Mouse (Mus musculus): ENCODE results near the gene Pdyn. TPM values are rescaled to one million over a fixed set of nuclear protein-coding genes. Genes with fewer than 3 reads are reported as not detected.
A peak's percentile ranks its signal among the peaks of the same experiment; 100 is the strongest.

Pdyn gene
- 10 to 100 TPM; 11.9 to 18.7 TPM for total RNA-seq (2021)
- long read RNA-seq, transcript Pdyn-201 (4 exons, 2,386 nt) = major isoform, 17 of 20 reads
- long read RNA-seq, partial matches to known transcripts = 1 of 20 reads
- long read RNA-seq, other reads (novel, unspliced or antisense) = 2 of 20 reads

GRCm38 (mm10) chr2:129699484-129700158 is at the start of gene Pdyn:
Gene Pdyn, minus strand, starts transcription at chr2:129699844.
- DNase-seq (ENCODE audit: low spot score in 2 of 2) = peak in 1 of 2 experiments; percentile 35

- DNase-seq (ENCODE audit: low spot score in 2 of 2) = no peak
Measured at GRCm38 (mm10) chr2:129742016-129742415, 42.4 kb upstream of the Pdyn start.

GRCm38 (mm10) chr2:129740515-129740914 is 40.9 kb upstream of the Pdyn start:
- peak; percentile 60 to 69 for DNase-seq (ENCODE audit: low spot score in 2 of 2)

- DNase-seq (ENCODE audit: low spot score in 2 of 2) = no peak
Measured at GRCm38 (mm10) chr2:129734031-129734430, 34.4 kb upstream of the Pdyn start.

- DNase-seq (ENCODE audit: low spot score in 2 of 2) = peak in 1 of 2 experiments; percentile 23
Measured at GRCm38 (mm10) chr2:129729681-129730080, 30.0 kb upstream of the Pdyn start.

- peak in 1 of 2 experiments; percentile 23 for DNase-seq (ENCODE audit: low spot score in 2 of 2)
Measured at GRCm38 (mm10) chr2:129715671-129716070, 16.0 kb upstream of the Pdyn start.

GRCm38 (mm10) chr2:129713026-129713544 is 13.4 kb upstream of the Pdyn start:
- DNase-seq (ENCODE audit: low spot score in 2 of 2) = no peak

GRCm38 (mm10) chr2:129696059-129696458 is 3.6 kb downstream of the Pdyn start:
- DNase-seq (ENCODE audit: low spot score in 2 of 2) = peak in 1 of 2 experiments; percentile 50

- no peak for DNase-seq (ENCODE audit: low spot score in 2 of 2)
Measured at GRCm38 (mm10) chr2:129694303-129694702, 5.3 kb downstream of the Pdyn start.

- no peak for DNase-seq (ENCODE audit: low spot score in 2 of 2)
Measured at GRCm38 (mm10) chr2:129692694-129693093, 7.0 kb downstream of the Pdyn start.

GRCm38 (mm10) chr2:129689694-129690093 is 9.9 kb downstream of the Pdyn start:
- no peak for DNase-seq (ENCODE audit: low spot score in 2 of 2)

- peak in 1 of 2 experiments; percentile 9 for DNase-seq (ENCODE audit: low spot score in 2 of 2)
Measured at GRCm38 (mm10) chr2:129688036-129688625, 11.5 kb downstream of the Pdyn start.

- DNase-seq (ENCODE audit: low spot score in 2 of 2) = peak; percentile 47 to 67
Measured at GRCm38 (mm10) chr2:129686908-129687307, 12.7 kb downstream of the Pdyn start.

GRCm38 (mm10) chr2:129684014-129684413 is 15.6 kb downstream of the Pdyn start:
- DNase-seq (ENCODE audit: low spot score in 2 of 2) = no peak

GRCm38 (mm10) chr2:129680236-129680635 is 19.4 kb downstream of the Pdyn start:
- no peak for DNase-seq (ENCODE audit: low spot score in 2 of 2)

GRCm38 (mm10) chr2:129679066-129679465 is 20.6 kb downstream of the Pdyn start:
- no peak for DNase-seq (ENCODE audit: low spot score in 2 of 2)

- peak in 1 of 2 experiments; percentile 25 for DNase-seq (ENCODE audit: low spot score in 2 of 2)
Measured at GRCm38 (mm10) chr2:129677664-129678063, 22.0 kb downstream of the Pdyn start.

- DNase-seq (ENCODE audit: low spot score in 2 of 2) = peak; percentile 76 to 85
Measured at GRCm38 (mm10) chr2:129674935-129675634, 24.6 kb downstream of the Pdyn start.

GRCm38 (mm10) chr2:129671911-129672310 is 27.7 kb downstream of the Pdyn start:
- DNase-seq (ENCODE audit: low spot score in 2 of 2) = no peak

- no peak for DNase-seq (ENCODE audit: low spot score in 2 of 2)
Measured at GRCm38 (mm10) chr2:129662484-129662883, 37.2 kb downstream of the Pdyn start.

- DNase-seq (ENCODE audit: low spot score in 2 of 2) = no peak
Measured at GRCm38 (mm10) chr2:129660020-129660419, 39.6 kb downstream of the Pdyn start.

GRCm38 (mm10) chr2:129658796-129659195 is 40.8 kb downstream of the Pdyn start:
- no peak for DNase-seq (ENCODE audit: low spot score in 2 of 2)

Data from layer of hippocampus, adult 18-20 months (tissue).